Mouse (Mus musculus) gastrocnemius, adult 18-20 months (tissue): ENCODE measurements around the gene Gm39653. TPM values are rescaled to one million over a fixed set of nuclear protein-coding genes. Genes with fewer than 3 reads are reported as not detected.

Experiments used
- total RNA-seq, 2 experiments: library from RNA; stranded (reverse); gene quantifications; 2 replicates each; pipeline ENCODE4 v1.2.3; 2021

The Gm39653 gene
- total RNA-seq, 2 experiments from 2014 or later, result not detected

Other genes with a start within 250 kb of the Gm39653 start
- gene Adam23, start 170.1 kb upstream of the Gm39653 start, total RNA-seq, result 1 to 10 TPM; 1.2 to 1.3 TPM
- not detected for gene Dytn, start 71.0 kb downstream of the Gm39653 start, total RNA-seq
- not detected for gene Mdh1b, start 114.3 kb downstream of the Gm39653 start, total RNA-seq
- gene Fastkd2, start 114.6 kb downstream of the Gm39653 start, total RNA-seq, result 10 to 100 TPM; 20.1 to 21.3 TPM
- not detected for gene 4933402D24Rik, start 153.3 kb downstream of the Gm39653 start, total RNA-seq